Mouse (Mus musculus): Measurements from ENCODE around the gene Ly6g6e. TPM values are rescaled to one million over a fixed set of nuclear protein-coding genes. Genes with fewer than 3 reads are reported as not detected.
"Not testable (repeated sequence)": the region's sequence is repeated elsewhere in the genome, so short reads cannot be mapped to it uniquely, and the experiment has no call there.

The Ly6g6e gene
- polyA plus RNA-seq, 1 experiment from 2014 or later: 0.28 TPM

DNA sequence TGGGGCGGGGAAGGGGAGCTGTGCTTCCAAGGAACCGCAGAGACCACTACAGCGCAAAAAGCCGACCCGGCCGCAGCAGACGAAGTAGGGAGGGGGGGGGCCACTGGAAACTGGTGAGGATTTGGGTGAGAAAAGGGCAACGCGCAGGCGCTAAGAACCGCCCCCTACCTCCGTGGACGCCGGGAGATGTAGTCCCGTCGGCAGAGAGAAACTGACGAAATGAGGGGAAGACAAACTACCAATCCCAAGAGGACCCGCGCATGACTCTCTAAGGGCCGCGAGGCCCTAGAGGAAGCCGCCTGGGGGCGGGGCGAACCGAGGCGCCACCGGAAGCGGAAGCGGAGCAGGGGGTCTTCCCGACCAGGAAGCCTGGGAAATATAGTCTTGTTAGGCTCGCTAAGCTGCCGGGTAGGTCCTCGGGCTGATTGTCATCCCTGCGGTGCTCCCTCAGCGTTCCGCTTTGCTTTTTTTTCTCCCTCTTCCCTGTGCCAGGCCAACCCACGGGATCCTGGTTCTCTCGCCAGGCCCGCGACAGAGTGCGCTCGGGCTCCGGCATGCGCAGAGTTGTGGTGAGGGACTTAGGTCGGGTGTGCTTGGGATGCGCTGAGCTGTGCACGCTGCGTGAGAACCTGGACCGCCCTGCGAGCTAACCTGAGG is 44.6 kb downstream of the Ly6g6e start, which contains the start of gene Gpank1:
Gene Gpank1 (plus strand): TSS at position 313 of the 657 bp plus-strand sequence.
- peak within 1 kb of the TSS; percentile 98 for H3K4me3 ChIP-seq (replicated peaks)
- peak within 1 kb of the TSS; percentile 94 for H3K4me2 ChIP-seq
- no peaks in the 10 kb centered on the region for H3K27me3 ChIP-seq
- H3K9ac ChIP-seq: peak within 1 kb of the TSS; percentile 98
- no peaks in the 10 kb centered on the region for H3K9me3 ChIP-seq
- peak within 1 kb of the TSS; percentile 94 for H3K27ac ChIP-seq
- peaks cover 27% of the 10 kb centered on the region for H3K4me1 ChIP-seq
- WGBS: 1% methylated on average over 49 of the region's 50 CpGs
- peak; percentile 95 for ATAC-seq (ENCODE audit: low FRiP score)
- peaks cover 47% of the 10 kb centered on the region for H3K36me3 ChIP-seq (replicated peaks)

DNA sequence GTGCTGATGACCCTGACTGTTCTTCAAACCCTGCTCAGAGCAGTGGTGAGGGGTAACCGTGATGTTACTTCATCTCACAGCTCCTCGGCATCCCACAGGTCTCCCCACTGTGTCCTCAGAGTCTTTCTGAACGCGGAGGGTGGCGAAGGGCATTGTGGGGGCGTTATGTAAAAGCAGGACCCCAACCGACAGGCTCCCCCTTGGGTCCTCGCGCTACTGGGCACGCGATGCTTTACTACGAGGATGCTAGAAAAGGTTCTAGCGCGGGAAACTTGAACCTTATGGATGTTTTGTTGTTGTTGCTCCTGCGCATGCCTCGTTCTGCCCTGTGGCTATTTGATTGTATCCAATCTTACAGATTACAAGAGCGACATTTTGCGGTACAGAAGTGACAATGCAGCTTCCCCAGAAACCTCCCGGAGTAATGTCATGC is 45.2 kb downstream of the Ly6g6e start, which contains the start of gene Csnk2b:
Gene Csnk2b (minus strand): TSS at position 183 of the 433 bp plus-strand sequence.
- Histone ChIP-seq H3K4me3 (replicated peaks) (peak within 1 kb of the TSS; percentile 98), H3K27ac (peak within 1 kb of the TSS; percentile 94), H3K27me3 (no peaks in the 10 kb centered on the region), H3K4me1 (peaks cover 33% of the 10 kb centered on the region), H3K4me2 (peak within 1 kb of the TSS; percentile 94), H3K9me3 (no peaks in the 10 kb centered on the region), H3K9ac (peak within 1 kb of the TSS; percentile 98), H3K36me3 (replicated peaks) (peaks cover 43% of the 10 kb centered on the region)
- under 1% methylated on average over 19 of the region's 19 CpGs for WGBS
- ATAC-seq (ENCODE audit: low FRiP score): peak; percentile 62

DNA sequence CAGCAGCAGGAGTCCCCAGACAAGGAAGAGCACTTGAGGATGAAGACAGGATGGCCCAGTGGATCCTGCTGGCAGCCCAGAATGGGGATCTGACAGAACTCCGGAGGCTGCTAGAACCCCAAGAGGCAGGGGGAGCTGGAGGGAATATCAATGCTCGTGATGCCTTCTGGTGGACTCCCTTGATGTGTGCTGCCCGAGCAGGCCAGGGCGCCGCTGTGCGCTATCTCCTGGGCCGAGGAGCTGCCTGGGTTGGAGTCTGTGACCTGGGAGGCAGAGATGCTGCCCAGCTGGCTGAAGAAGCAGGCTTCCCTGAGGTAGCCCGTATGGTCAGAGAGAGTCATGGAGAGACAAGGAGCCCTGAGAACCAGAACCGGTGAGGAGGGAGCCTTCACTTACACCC is 46.6 kb downstream of the Ly6g6e start:
- Histone ChIP-seq H3K9ac (peak overlapping the region; percentile 80; the same call in 1 of the 2 replicates), H3K36me3 (replicated peaks) (peaks cover 31% of the 10 kb centered on the region), H3K4me1 (peaks cover 43% of the 10 kb centered on the region)
- not testable (repeated sequence) for H3K27me3 ChIP-seq; H3K9me3 ChIP-seq; H3K27ac ChIP-seq; H3K4me2 ChIP-seq; H3K4me3 ChIP-seq (replicated peaks); ATAC-seq (ENCODE audit: low FRiP score)
- 95% methylated on average over 9 of the region's 9 CpGs for whole genome bisulfite sequencing

DNA sequence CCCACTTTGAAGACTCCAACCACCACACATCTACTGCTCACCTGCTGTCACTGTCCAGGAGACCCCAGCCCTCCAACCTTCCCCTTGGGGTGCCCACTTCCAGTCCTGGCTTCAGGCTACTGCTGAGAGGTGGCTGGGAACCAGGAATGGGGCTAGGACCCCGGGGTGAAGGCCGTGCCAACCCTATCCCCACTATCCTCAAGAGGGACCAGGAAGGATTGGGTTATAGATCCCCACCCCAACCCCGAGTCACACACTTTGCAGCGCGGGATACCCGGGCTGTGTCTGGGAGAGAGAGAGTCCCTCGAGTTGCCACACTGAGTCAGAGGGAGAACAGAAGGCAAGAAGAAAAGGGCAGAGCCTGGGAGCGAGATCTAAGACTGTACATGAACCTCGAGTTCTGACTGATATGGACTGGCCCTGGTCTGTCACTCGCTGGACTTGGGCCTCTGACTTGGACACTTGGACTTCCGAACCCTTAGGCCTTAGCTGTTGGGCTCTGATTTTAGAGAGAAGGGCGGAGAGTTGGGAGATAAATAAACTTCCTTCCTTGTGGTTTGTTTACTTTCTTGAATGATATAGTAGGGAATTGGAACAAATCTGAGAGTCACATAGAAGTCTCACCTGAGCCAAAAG is 47.7 kb downstream of the Ly6g6e start:
- not testable (repeated sequence) for H3K4me3 ChIP-seq (replicated peaks); H3K4me2 ChIP-seq; H3K9ac ChIP-seq; H3K27ac ChIP-seq; H3K27me3 ChIP-seq; ATAC-seq (ENCODE audit: low FRiP score); H3K9me3 ChIP-seq
- Histone ChIP-seq H3K4me1 (peaks cover 43% of the 10 kb centered on the region), H3K36me3 (replicated peaks) (peaks cover 22% of the 10 kb centered on the region)
- 93% methylated on average over 12 of the region's 12 CpGs for WGBS

DNA sequence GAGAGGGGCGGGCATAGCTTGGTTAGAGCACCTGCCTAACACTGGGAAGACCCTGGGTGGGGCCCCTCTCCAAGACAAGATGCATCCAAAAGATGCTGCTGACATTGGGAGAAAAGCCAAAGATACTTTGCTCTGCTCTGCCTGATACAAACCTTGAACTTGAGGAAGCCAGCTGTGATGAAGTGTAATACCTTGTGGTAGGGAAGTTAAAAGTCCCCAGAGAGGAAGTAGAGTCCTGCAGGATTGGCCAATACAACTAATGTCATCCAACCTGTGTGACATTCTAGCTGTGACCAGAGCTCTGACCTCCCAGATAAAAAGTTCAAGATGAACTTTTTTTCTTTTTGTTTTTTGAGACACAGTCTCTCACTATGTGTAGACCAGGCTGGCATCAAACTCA is 48.4 kb downstream of the Ly6g6e start:
- WGBS: 83% methylated on average over 1 of the region's 1 CpGs
- no peak overlapping the region for H3K4me3 ChIP-seq (replicated peaks)
- 0 out of 2 replicates have a peak overlapping the region, but pooled peaks have one; percentile 76 for H3K4me2 ChIP-seq

DNA sequence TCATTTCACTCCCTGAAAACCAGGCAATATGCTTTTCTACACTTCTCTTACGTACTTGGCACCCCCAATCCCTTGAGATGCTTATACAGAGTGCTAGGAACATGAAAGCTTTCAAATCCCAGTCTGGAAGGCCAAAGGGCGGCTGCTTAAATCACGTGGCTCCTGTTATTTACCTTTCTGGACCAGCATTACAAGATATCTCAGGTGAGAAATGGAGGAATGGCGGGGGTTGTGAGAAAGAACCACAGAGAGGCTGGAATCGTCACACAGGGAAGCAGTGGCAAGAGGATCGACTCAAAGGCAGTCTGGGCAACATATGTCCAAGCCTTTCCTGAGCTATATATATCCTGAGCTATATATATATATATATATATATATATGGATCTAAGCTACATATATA is 48.9 kb downstream of the Ly6g6e start:
- H3K9ac ChIP-seq: peak overlapping the region; percentile 77
- H3K4me1 ChIP-seq: peaks cover 32% of the 10 kb centered on the region
- H3K27ac ChIP-seq: no peak overlapping the region
- 39% methylated on average over 6 of the region's 6 CpGs for WGBS
- H3K36me3 ChIP-seq (replicated peaks): peaks cover 18% of the 10 kb centered on the region
- no peak for ATAC-seq (ENCODE audit: low FRiP score)
- no peaks in the 10 kb centered on the region for H3K9me3 ChIP-seq
- H3K4me2 ChIP-seq: peak overlapping the region; percentile 76
- no peaks in the 10 kb centered on the region for H3K27me3 ChIP-seq
- H3K4me3 ChIP-seq (replicated peaks): peak overlapping the region; percentile 58

More for the DNA sequence above, 48.4 kb downstream of the Ly6g6e start:
- H3K4me1 ChIP-seq: peaks cover 37% of the 10 kb centered on the region
- no peak overlapping the region; the same call in 1 of the 2 replicates for H3K9ac ChIP-seq
- H3K9me3 ChIP-seq: no peaks in the 10 kb centered on the region
- H3K27ac ChIP-seq: no peak overlapping the region
- H3K36me3 ChIP-seq (replicated peaks): peaks cover 18% of the 10 kb centered on the region
- no peaks in the 10 kb centered on the region for H3K27me3 ChIP-seq
- ATAC-seq (ENCODE audit: low FRiP score): no peak

DNA sequence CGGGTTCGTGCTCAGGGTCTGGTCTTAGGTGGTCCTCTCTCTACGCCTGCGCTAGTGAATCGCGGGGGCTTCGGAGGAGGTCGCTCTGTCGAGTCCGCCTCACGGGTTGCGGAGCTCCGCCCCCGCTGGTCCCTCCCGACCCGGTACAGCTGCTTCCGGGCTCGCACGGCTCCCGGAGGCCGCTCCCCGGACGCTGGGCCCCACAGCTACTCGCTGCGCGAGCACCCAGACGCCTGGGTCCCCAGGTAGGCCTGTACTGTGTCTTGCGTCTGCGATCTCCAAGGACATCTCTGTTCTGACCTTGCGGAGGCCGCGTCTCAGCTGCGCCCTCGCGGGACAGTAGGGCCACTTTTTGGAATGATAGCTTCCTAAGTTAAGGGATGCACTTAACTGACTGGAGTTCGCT is 49.5 kb downstream of the Ly6g6e start, which contains the start of gene D17H6S53E:
Gene D17H6S53E (plus strand): TSS at position 168 of the 406 bp plus-strand sequence.
- H3K9ac ChIP-seq: peak within 1 kb of the TSS; percentile 77
- H3K27me3 ChIP-seq: no peaks in the 10 kb centered on the region
- H3K36me3 ChIP-seq (replicated peaks): peaks cover 23% of the 10 kb centered on the region
- peak within 1 kb of the TSS; percentile 68 for H3K27ac ChIP-seq
- peak; percentile 21; the same call in 1 of the 2 replicates for ATAC-seq (ENCODE audit: low FRiP score)
- H3K4me3 ChIP-seq (replicated peaks): peak within 1 kb of the TSS; percentile 58
- H3K4me1 ChIP-seq: peaks cover 31% of the 10 kb centered on the region
- WGBS: 0% methylated on average over 35 of the region's 36 CpGs
- H3K9me3 ChIP-seq: no peaks in the 10 kb centered on the region
- H3K4me2 ChIP-seq: peak within 1 kb of the TSS; percentile 76

DNA sequence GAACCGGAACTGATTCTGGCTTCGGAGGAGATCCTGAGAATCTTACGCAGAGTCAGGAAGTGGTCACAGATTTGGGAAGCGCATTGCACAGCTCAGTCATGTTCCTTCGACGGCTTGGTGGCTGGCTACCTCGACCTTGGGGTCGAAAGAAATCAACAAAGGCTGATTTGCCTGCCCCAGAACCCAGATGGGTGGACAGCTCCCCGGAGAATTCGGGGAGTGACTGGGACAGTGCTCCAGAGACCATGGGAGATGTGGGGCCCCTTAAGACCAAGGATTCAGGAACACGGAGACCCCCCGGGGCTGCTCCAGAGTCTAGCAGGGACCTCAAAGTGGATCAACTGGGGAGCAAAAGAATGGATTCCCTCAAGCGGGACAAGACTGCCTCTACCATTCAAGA is 50.3 kb downstream of the Ly6g6e start:
- Histone ChIP-seq H3K27ac (no peak overlapping the region), H3K9ac (peak overlapping the region; percentile 77), H3K4me2 (peak overlapping the region; percentile 76), H3K4me1 (peaks cover 31% of the 10 kb centered on the region), H3K27me3 (no peaks in the 10 kb centered on the region), H3K36me3 (replicated peaks) (peaks cover 23% of the 10 kb centered on the region), H3K4me3 (replicated peaks) (peak overlapping the region; percentile 58), H3K9me3 (no peaks in the 10 kb centered on the region)
- ATAC-seq (ENCODE audit: low FRiP score): no peak
- WGBS: 79% methylated on average over 13 of the region's 13 CpGs

Other genes with a start within 250 kb of the Ly6g6e start
- 28.6 and 32.7 TPM in 2 replicates for gene Stk19, start 240.0 kb upstream of the Ly6g6e start, polyA plus RNA-seq (2016; fragmentation: Nextera tagmentation; extraction: Ambion mirVana)
- gene Dxo, start 239.9 kb upstream of the Ly6g6e start, polyA plus RNA-seq (2016; fragmentation: Nextera tagmentation; extraction: Ambion mirVana): 72.9 and 77.6 TPM in 2 replicates
- 61.8 and 64.8 TPM in 2 replicates for gene Skiv2l, start 226.7 kb upstream of the Ly6g6e start, polyA plus RNA-seq (2016; fragmentation: Nextera tagmentation; extraction: Ambion mirVana)
- 124 and 133 TPM in 2 replicates for gene Nelfe, start 226.5 kb upstream of the Ly6g6e start, polyA plus RNA-seq (2016; fragmentation: Nextera tagmentation; extraction: Ambion mirVana)
- gene Cfb, start 214.4 kb upstream of the Ly6g6e start, polyA plus RNA-seq (2016; fragmentation: Nextera tagmentation; extraction: Ambion mirVana): 2.9 and 3.6 TPM in 2 replicates
- 9.2 and 10.4 TPM in 2 replicates for gene Zbtb12, start 197.4 kb upstream of the Ly6g6e start, polyA plus RNA-seq (2016; fragmentation: Nextera tagmentation; extraction: Ambion mirVana)
- not detected in 2 replicates for gene Gm20547, start 194.9 kb upstream of the Ly6g6e start, polyA plus RNA-seq (2016; fragmentation: Nextera tagmentation; extraction: Ambion mirVana)
- gene C2, start 178.6 kb upstream of the Ly6g6e start, polyA plus RNA-seq (2016; fragmentation: Nextera tagmentation; extraction: Ambion mirVana): 1.3 and 1.6 TPM in 2 replicates
- 111 and 114 TPM in 2 replicates for gene Ehmt2, start 178.4 kb upstream of the Ly6g6e start, polyA plus RNA-seq (2016; fragmentation: Nextera tagmentation; extraction: Ambion mirVana)
- gene Slc44a4, start 162.4 kb upstream of the Ly6g6e start, polyA plus RNA-seq (2016; fragmentation: Nextera tagmentation; extraction: Ambion mirVana): not detected in 2 replicates
- 16.2 and 16.9 TPM in 2 replicates for gene Neu1, start 145.6 kb upstream of the Ly6g6e start, polyA plus RNA-seq (2016; fragmentation: Nextera tagmentation; extraction: Ambion mirVana)
- gene Hspa1b, start 117.7 kb upstream of the Ly6g6e start, polyA plus RNA-seq (2016; fragmentation: Nextera tagmentation; extraction: Ambion mirVana): 0.11 and 0.21 TPM in 2 replicates
- gene Gm20481, start 107.0 kb upstream of the Ly6g6e start, polyA plus RNA-seq (2016; fragmentation: Nextera tagmentation; extraction: Ambion mirVana): not detected in 2 replicates
- 2.0 and 2.3 TPM in 2 replicates for gene Hspa1a, start 104.7 kb upstream of the Ly6g6e start, polyA plus RNA-seq (2016; fragmentation: Nextera tagmentation; extraction: Ambion mirVana)
- 1.2 and 1.3 TPM in 2 replicates for gene Hspa1l, start 104.2 kb upstream of the Ly6g6e start, polyA plus RNA-seq (2016; fragmentation: Nextera tagmentation; extraction: Ambion mirVana)
- 226 and 238 TPM in 2 replicates for gene Lsm2, start 95.0 kb upstream of the Ly6g6e start, polyA plus RNA-seq (2016; fragmentation: Nextera tagmentation; extraction: Ambion mirVana)
- gene Vars, start 75.9 kb upstream of the Ly6g6e start, polyA plus RNA-seq (2016; fragmentation: Nextera tagmentation; extraction: Ambion mirVana): 158 and 159 TPM in 2 replicates
- gene Vwa7, start 60.3 kb upstream of the Ly6g6e start, polyA plus RNA-seq (2016; fragmentation: Nextera tagmentation; extraction: Ambion mirVana): 0.17 and 0.27 TPM in 2 replicates
- gene Sapcd1, start 48.9 kb upstream of the Ly6g6e start, polyA plus RNA-seq (2016; fragmentation: Nextera tagmentation; extraction: Ambion mirVana): 7.4 and 7.7 TPM in 2 replicates
- gene Msh5, start 30.2 kb upstream of the Ly6g6e start, polyA plus RNA-seq (2016; fragmentation: Nextera tagmentation; extraction: Ambion mirVana): 5.3 and 5.6 TPM in 2 replicates
- gene Clic1, start 26.9 kb upstream of the Ly6g6e start, polyA plus RNA-seq (2016; fragmentation: Nextera tagmentation; extraction: Ambion mirVana): 152 and 155 TPM in 2 replicates
- gene Ddah2, start 17.9 kb upstream of the Ly6g6e start, polyA plus RNA-seq (2016; fragmentation: Nextera tagmentation; extraction: Ambion mirVana): 513 and 534 TPM in 2 replicates
- not detected in 2 replicates for gene Ly6g6c, start 11.5 kb upstream of the Ly6g6e start, polyA plus RNA-seq (2016; fragmentation: Nextera tagmentation; extraction: Ambion mirVana)
- gene Mpig6b, start 10.7 kb upstream of the Ly6g6e start, polyA plus RNA-seq (2016; fragmentation: Nextera tagmentation; extraction: Ambion mirVana): 0.40 and 0.54 TPM in 2 replicates
- 0.29 and 1.6 TPM in 2 replicates for gene Ly6g6d, start 1.2 kb downstream of the Ly6g6e start, polyA plus RNA-seq (2016; fragmentation: Nextera tagmentation; extraction: Ambion mirVana)
- 0.17 and 0.18 TPM in 2 replicates for gene Ly6g6f, start 8.7 kb downstream of the Ly6g6e start, polyA plus RNA-seq (2016; fragmentation: Nextera tagmentation; extraction: Ambion mirVana)
- gene Abhd16a, start 12.4 kb downstream of the Ly6g6e start, polyA plus RNA-seq (2016; fragmentation: Nextera tagmentation; extraction: Ambion mirVana): 59.2 and 70.7 TPM in 2 replicates
- gene Ly6g5c, start 31.4 kb downstream of the Ly6g6e start, polyA plus RNA-seq (2016; fragmentation: Nextera tagmentation; extraction: Ambion mirVana): not detected in 2 replicates
- 0.96 and 1.5 TPM in 2 replicates for gene Ly6g5b, start 38.5 kb downstream of the Ly6g6e start, polyA plus RNA-seq (2016; fragmentation: Nextera tagmentation; extraction: Ambion mirVana)
- 27.4 and 28.1 TPM in 2 replicates for gene Gpank1, start 44.6 kb downstream of the Ly6g6e start, polyA plus RNA-seq (2016; fragmentation: Nextera tagmentation; extraction: Ambion mirVana)
- gene Csnk2b, start 45.2 kb downstream of the Ly6g6e start, polyA plus RNA-seq (2016; fragmentation: Nextera tagmentation; extraction: Ambion mirVana): 283 and 284 TPM in 2 replicates
- gene D17H6S53E, start 49.5 kb downstream of the Ly6g6e start, polyA plus RNA-seq (2016; fragmentation: Nextera tagmentation; extraction: Ambion mirVana): 5.3 and 7.2 TPM in 2 replicates
- 0.46 and 0.63 TPM in 2 replicates for gene Apom, start 55.1 kb downstream of the Ly6g6e start, polyA plus RNA-seq (2016; fragmentation: Nextera tagmentation; extraction: Ambion mirVana)
- gene Bag6, start 58.3 kb downstream of the Ly6g6e start, polyA plus RNA-seq (2016; fragmentation: Nextera tagmentation; extraction: Ambion mirVana): 88.9 and 97.8 TPM in 2 replicates
- gene Prrc2a, start 88.0 kb downstream of the Ly6g6e start, polyA plus RNA-seq (2016; fragmentation: Nextera tagmentation; extraction: Ambion mirVana): 221 and 231 TPM in 2 replicates
- gene Aif1, start 99.2 kb downstream of the Ly6g6e start, polyA plus RNA-seq (2016; fragmentation: Nextera tagmentation; extraction: Ambion mirVana): 4.3 and 4.9 TPM in 2 replicates
- gene Lst1, start 111.5 kb downstream of the Ly6g6e start, polyA plus RNA-seq (2016; fragmentation: Nextera tagmentation; extraction: Ambion mirVana): 4.0 and 4.8 TPM in 2 replicates
- not detected in 2 replicates for gene Ltb, start 117.5 kb downstream of the Ly6g6e start, polyA plus RNA-seq (2016; fragmentation: Nextera tagmentation; extraction: Ambion mirVana)
- not detected in 2 replicates for gene Tnf, start 125.1 kb downstream of the Ly6g6e start, polyA plus RNA-seq (2016; fragmentation: Nextera tagmentation; extraction: Ambion mirVana)
- not detected in 2 replicates for gene Lta, start 128.4 kb downstream of the Ly6g6e start, polyA plus RNA-seq (2016; fragmentation: Nextera tagmentation; extraction: Ambion mirVana)
- 0.41 TPM in 2 replicates for gene Gm16181, start 143.9 kb downstream of the Ly6g6e start, polyA plus RNA-seq (2016; fragmentation: Nextera tagmentation; extraction: Ambion mirVana)
- 16.2 and 17.3 TPM in 2 replicates for gene Atp6v1g2, start 156.8 kb downstream of the Ly6g6e start, polyA plus RNA-seq (2016; fragmentation: Nextera tagmentation; extraction: Ambion mirVana)
- gene Nfkbil1, start 158.9 kb downstream of the Ly6g6e start, polyA plus RNA-seq (2016; fragmentation: Nextera tagmentation; extraction: Ambion mirVana): 11.0 and 12.9 TPM in 2 replicates
- gene Ddx39b, start 164.8 kb downstream of the Ly6g6e start, polyA plus RNA-seq (2016; fragmentation: Nextera tagmentation; extraction: Ambion mirVana): 614 and 623 TPM in 2 replicates
- 37.2 and 39.2 TPM in 2 replicates for gene H2-D1, start 185.8 kb downstream of the Ly6g6e start, polyA plus RNA-seq (2016; fragmentation: Nextera tagmentation; extraction: Ambion mirVana)
- gene H2-Q1, start 243.5 kb downstream of the Ly6g6e start, polyA plus RNA-seq (2016; fragmentation: Nextera tagmentation; extraction: Ambion mirVana): not detected in 2 replicates

Data from forebrain, embryonic 12.5 days (tissue).